Mouse (Mus musculus): Measurements from ENCODE around the gene Gngt1.

GRCm38 (mm10) chr6:3988750-3989149 is 4.8 kb upstream of the Gngt1 start, which contains the start of gene Tfpi2:
- TF ChIP-seq EP300 (optimal IDR thresholded peaks at IDR 0.05) (no peak), CTCF (IDR thresholded peaks at IDR 0.05; ENCODE audit: low read depth) (no peak)
